Mouse (Mus musculus) spleen, adult 2 months (tissue): ENCODE data around the gene Irf2bpl.

Experiments
- CTCF ChIP-seq: fragments of 200-500 bp; IDR thresholded peaks from 2 replicates; pipeline ENCODE4 v1.5.1; 2011; ENCODE audit warnings: mild to moderate bottlenecking, inconsistent platforms; ENCODE audit not compliant: insufficient read depth, insufficient read length, insufficient replicate concordance; ENCODE audit errors: extremely low read depth
- POLR2A ChIP-seq: fragments of 200-500 bp; IDR thresholded peaks from 2 replicates; pipeline ENCODE4 v1.6.1; 2011; ENCODE audit warnings: low read depth, low read length, inconsistent platforms

- TF ChIP-seq POLR2A = no peak
- TF ChIP-seq CTCF = no peak
Observed at GRCm38 (mm10) chr12:86883019-86883279, 1.6 kb downstream of the Irf2bpl start.
